Mouse (Mus musculus) left cerebral cortex, adult 18-20 months (tissue): Measurements from ENCODE around the gene Zscan10. TPM values are rescaled to one million over a fixed set of nuclear protein-coding genes. Genes with fewer than 3 reads are reported as not detected.
A peak's percentile ranks its signal among the peaks of the same experiment; 100 is the strongest.
"Not testable (repeated sequence)": the region's sequence is repeated elsewhere in the genome, so short reads cannot be mapped to it uniquely, and the experiment has no call there.

ENCODE experiments used
- DNase-seq, 2 experiments: peaks; one replicate each; pipeline ENCODE4 v3.0.0; 2021 to 2022; ENCODE audit warnings: low spot score in 2 of 2, mixed read lengths in 1 of 2
- total RNA-seq, 2 experiments: library from RNA; stranded (reverse); gene quantifications; 2 replicates each; pipeline ENCODE4 v1.2.3; 2021

Gene Zscan10
- total RNA-seq, 2 experiments from 2014 or later = not detected

GRCm38 (mm10) chr17:23585721-23586491 lies 14.8 kb upstream of the Zscan10 start:
- DNase-seq = peak; percentile 69 to 75

- DNase-seq = no peak
These were observed 13.4 kb upstream of the Zscan10 start for GRCm38 (mm10) chr17:23587253-23587652.

- DNase-seq = peak; percentile 98 to 99
These were observed 8.3 kb upstream of the Zscan10 start for GRCm38 (mm10) chr17:23592208-23592925.

- DNase-seq = no peak
These were observed 7.7 kb upstream of the Zscan10 start for GRCm38 (mm10) chr17:23592926-23593300.

- not testable (repeated sequence) for DNase-seq
These were observed 5.5 kb upstream of the Zscan10 start for GRCm38 (mm10) chr17:23595139-23595538.

- DNase-seq = peak; percentile 60 to 75
These were observed 1.8 kb upstream of the Zscan10 start, which contains the start of gene Zfp13 for GRCm38 (mm10) chr17:23598582-23599552. Zfp13 (minus strand) TSS chr17:23599487.

- no peak for DNase-seq
These were observed 1.0 kb upstream of the Zscan10 start for GRCm38 (mm10) chr17:23599605-23600063.

- DNase-seq = no peak
These were observed 1.4 kb downstream of the Zscan10 start for GRCm38 (mm10) chr17:23601836-23602585.

GRCm38 (mm10) chr17:23603077-23603476 lies 2.4 kb downstream of the Zscan10 start:
- no peak for DNase-seq

- DNase-seq = no peak
These were observed 2.9 kb downstream of the Zscan10 start for GRCm38 (mm10) chr17:23603542-23603941.

GRCm38 (mm10) chr17:23604394-23604793 lies 3.7 kb downstream of the Zscan10 start:
- DNase-seq = no peak

GRCm38 (mm10) chr17:23605220-23605619 lies 4.6 kb downstream of the Zscan10 start:
- DNase-seq = no peak

GRCm38 (mm10) chr17:23609612-23610011 lies 9.0 kb downstream of the Zscan10 start:
- DNase-seq = no peak

GRCm38 (mm10) chr17:23610361-23610800 lies 9.7 kb downstream of the Zscan10 start:
- peak; percentile 41 to 44 for DNase-seq

- DNase-seq = no peak
These were observed 16.4 kb downstream of the Zscan10 start for GRCm38 (mm10) chr17:23617087-23617486.

GRCm38 (mm10) chr17:23620351-23620750 lies 19.7 kb downstream of the Zscan10 start:
- DNase-seq = no peak

- no peak for DNase-seq
These were observed 27.2 kb downstream of the Zscan10 start for GRCm38 (mm10) chr17:23627813-23628212.

GRCm38 (mm10) chr17:23630195-23631020 lies 29.8 kb downstream of the Zscan10 start:
- peak; percentile 84 to 88 for DNase-seq

- no peak for DNase-seq
These were observed 30.6 kb downstream of the Zscan10 start for GRCm38 (mm10) chr17:23631241-23631640.
